Mouse (Mus musculus): ENCODE measurements at regions not wholly inside any gene's neighbourhood (a gene's known extent, or its start where the extent isn't known, plus 50 kb on each side); places are given as distances from the start of the nearest gene placed in this dataset.

DNA sequence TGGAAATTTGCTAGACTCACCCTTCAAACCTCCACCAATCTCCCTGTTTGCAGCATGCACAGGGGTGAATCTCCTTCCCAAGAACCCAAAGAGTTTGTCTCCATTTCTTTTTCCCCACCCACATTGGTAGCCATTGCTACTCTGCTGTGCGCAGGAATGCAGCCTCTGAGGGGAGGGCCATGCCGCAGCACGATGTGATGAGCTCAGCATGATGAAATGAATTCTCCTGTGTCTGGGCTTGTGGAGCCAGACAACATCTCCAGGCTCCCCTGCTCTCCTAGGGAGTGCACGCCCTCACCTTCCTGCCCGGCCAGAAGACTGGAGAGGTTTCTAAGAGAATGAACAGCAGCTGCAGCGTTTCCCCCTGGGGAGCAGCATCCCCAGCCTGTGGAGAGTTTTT is 92.9 kb upstream of the Dscam start:
- H3K27me3 ChIP-seq (ENCODE audit: control insufficient read depth, insufficient read depth, low read length): no peaks in the 10 kb centered on the region
- H3K4me2 ChIP-seq: no peak overlapping the region
- H3K36me3 ChIP-seq (ENCODE audit: control insufficient read depth, insufficient read depth, low read length): no peaks in the 10 kb centered on the region
- H3K9me3 ChIP-seq (ENCODE audit: control insufficient read depth, low read length): no peaks in the 10 kb centered on the region
- 12% methylated on average over 6 of the region's 6 CpGs for WGBS
- DNase-seq (ENCODE audit: low spot score, missing footprints) (no peak), ATAC-seq (ENCODE audit: low FRiP score) (no peak)
- no peak overlapping the region for H3K27ac ChIP-seq (ENCODE audit: low read depth, low read length)
- H3K9ac ChIP-seq (ENCODE audit: low read length): no peak overlapping the region
- peaks cover 6% of the 10 kb centered on the region for H3K4me1 ChIP-seq (ENCODE audit: control insufficient read depth, insufficient read depth, low read length)
- no peak overlapping the region for H3K4me3 ChIP-seq (ENCODE audit: low read depth, low read length)

DNA sequence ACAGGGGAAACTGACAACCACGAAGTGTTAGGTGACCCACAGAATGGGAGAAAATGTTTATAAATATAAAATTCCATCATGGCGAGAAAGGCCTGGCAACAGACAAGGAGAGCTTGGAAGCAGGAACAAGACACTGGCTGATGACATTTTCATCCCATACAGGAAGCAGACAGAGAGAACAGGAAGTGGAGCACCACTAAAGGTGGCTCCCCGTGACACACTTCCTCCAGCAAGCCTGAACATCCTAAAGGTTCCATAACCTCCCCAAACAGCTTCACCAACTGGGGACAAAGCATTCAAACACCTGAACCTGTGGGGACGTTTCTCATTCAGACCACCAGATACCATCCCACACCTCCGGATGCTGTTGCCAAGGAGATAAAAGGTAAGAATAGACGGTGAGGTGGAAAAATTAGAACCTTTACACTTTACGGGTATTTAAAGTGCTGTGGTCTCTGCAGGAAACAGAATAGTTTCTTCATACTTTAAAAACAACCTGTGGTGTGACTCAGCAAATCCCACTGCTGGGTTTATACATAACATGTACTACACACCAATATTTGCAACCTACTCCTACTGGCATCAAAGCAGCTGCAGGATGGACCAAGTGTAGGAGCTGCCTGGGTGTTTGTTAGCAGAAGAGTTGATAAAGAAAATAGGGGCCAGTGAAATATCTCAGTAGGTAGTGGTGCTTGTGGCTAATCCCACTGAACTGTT is 86.0 kb upstream of the Bace2 start:
- Histone ChIP-seq H3K27me3 (ENCODE audit: control insufficient read depth, insufficient read depth, low read length) (no peaks in the 10 kb centered on the region), H3K4me3 (ENCODE audit: low read depth, low read length) (no peak overlapping the region), H3K9ac (ENCODE audit: low read length) (no peak overlapping the region), H3K4me2 (no peak overlapping the region), H3K4me1 (ENCODE audit: control insufficient read depth, insufficient read depth, low read length) (peaks cover 3% of the 10 kb centered on the region; the same call in 1 of the 2 replicates), H3K36me3 (ENCODE audit: control insufficient read depth, insufficient read depth, low read length) (no peaks in the 10 kb centered on the region), H3K9me3 (ENCODE audit: control insufficient read depth, low read length) (no peaks in the 10 kb centered on the region), H3K27ac (ENCODE audit: low read depth, low read length) (no peak overlapping the region)
- no peak for DNase-seq (ENCODE audit: low spot score, missing footprints)
- no peak for ATAC-seq (ENCODE audit: low FRiP score)
- WGBS: 85% methylated on average over 7 of the region's 7 CpGs

- Histone ChIP-seq H3K36me3 (ENCODE audit: control insufficient read depth, insufficient read depth, low read length) (no peaks in the 10 kb centered on the region), H3K27ac (ENCODE audit: low read depth, low read length) (no peak overlapping the region), H3K4me2 (no peak overlapping the region), H3K9me3 (ENCODE audit: control insufficient read depth, low read length) (no peaks in the 10 kb centered on the region), H3K9ac (ENCODE audit: low read length) (no peak overlapping the region), H3K4me3 (ENCODE audit: low read depth, low read length) (no peak overlapping the region), H3K27me3 (ENCODE audit: control insufficient read depth, insufficient read depth, low read length) (no peaks in the 10 kb centered on the region), H3K4me1 (ENCODE audit: control insufficient read depth, insufficient read depth, low read length) (peaks cover 3% of the 10 kb centered on the region; the same call in 1 of the 2 replicates)
- 94% methylated on average over 8 of the region's 8 CpGs for WGBS
- DNase-seq (ENCODE audit: low spot score, missing footprints) (no peak), ATAC-seq (ENCODE audit: low FRiP score) (no peak)
Measured at GRCm38 (mm10) chr16:97271264-97271663, 85.3 kb upstream of the Bace2 start.

DNA sequence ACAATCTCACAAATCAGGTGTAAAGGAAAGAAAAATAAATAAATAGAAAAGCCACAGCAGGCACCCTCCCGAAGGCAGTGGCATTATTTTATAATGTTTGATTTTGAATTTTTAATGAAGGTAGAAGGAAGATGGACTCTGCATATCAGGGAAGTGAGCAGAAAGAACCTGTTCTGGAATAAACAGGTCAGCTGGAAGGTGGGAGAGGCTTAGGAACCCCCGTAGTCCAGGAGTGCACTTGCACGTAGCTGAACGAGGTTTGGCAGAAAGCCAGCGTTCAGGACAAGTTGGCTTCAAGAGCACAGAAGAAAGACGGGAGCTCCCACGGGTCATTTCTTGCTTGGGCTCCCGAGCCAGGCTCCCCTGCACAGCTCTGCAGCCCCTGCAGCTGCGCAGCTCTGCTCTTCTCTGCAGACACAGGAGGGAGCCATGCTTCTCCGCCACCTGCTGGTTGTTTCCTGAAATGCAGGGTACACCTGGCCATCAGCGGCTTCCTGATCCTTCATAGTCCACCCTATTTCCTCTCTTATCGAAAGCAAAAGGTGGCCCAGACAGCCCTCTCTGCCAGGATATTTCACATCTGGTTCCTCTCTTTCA is 84.4 kb upstream of the Bace2 start:
- Histone ChIP-seq H3K9me3 (ENCODE audit: control insufficient read depth, low read length) (no peaks in the 10 kb centered on the region), H3K36me3 (ENCODE audit: control insufficient read depth, insufficient read depth, low read length) (no peaks in the 10 kb centered on the region), H3K4me2 (peak overlapping the region; percentile 41), H3K4me3 (ENCODE audit: low read depth, low read length) (no peak overlapping the region), H3K9ac (ENCODE audit: low read length) (peak overlapping the region; percentile 44; the same call in 1 of the 2 replicates), H3K27ac (ENCODE audit: low read depth, low read length) (no peak overlapping the region), H3K4me1 (ENCODE audit: control insufficient read depth, insufficient read depth, low read length) (peaks cover 3% of the 10 kb centered on the region; the same call in 1 of the 2 replicates), H3K27me3 (ENCODE audit: control insufficient read depth, insufficient read depth, low read length) (no peaks in the 10 kb centered on the region)
- peak; percentile 90 for ATAC-seq (ENCODE audit: low FRiP score)
- 15% methylated on average over 12 of the region's 12 CpGs for WGBS
- peak; percentile 99 for DNase-seq (ENCODE audit: low spot score, missing footprints)

DNA sequence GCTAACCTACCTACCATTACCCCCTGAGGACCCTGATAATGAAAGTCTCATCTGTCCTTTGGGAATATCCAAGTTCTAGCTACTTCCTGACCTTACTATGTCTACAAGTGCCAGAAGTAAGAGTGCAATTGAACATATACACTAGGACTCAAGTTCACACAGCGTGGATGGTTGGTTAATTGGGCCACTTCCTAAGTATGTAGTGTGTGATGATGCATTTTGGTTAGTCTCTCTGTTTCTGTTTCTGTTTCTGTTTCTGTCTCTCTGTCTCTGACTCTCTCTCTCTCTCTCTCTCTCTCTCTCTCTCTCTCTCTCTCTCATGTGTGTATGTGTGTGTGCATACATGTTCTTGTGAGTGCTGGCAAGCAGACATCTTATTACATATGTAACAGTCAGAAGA is 77.6 kb upstream of the Bace2 start:
- DNase-seq (ENCODE audit: low spot score, missing footprints) (no peak), ATAC-seq (ENCODE audit: low FRiP score) (no peak)
- 80% methylated on average over 1 of the region's 1 CpGs for WGBS
- no peak overlapping the region for H3K4me2 ChIP-seq
- H3K27me3 ChIP-seq (ENCODE audit: control insufficient read depth, insufficient read depth, low read length): no peaks in the 10 kb centered on the region
- H3K27ac ChIP-seq (ENCODE audit: low read depth, low read length): no peak overlapping the region
- no peak overlapping the region for H3K9ac ChIP-seq (ENCODE audit: low read length)
- H3K4me3 ChIP-seq (ENCODE audit: low read depth, low read length): no peak overlapping the region
- no peaks in the 10 kb centered on the region for H3K36me3 ChIP-seq (ENCODE audit: control insufficient read depth, insufficient read depth, low read length)
- no peaks in the 10 kb centered on the region for H3K9me3 ChIP-seq (ENCODE audit: control insufficient read depth, low read length)
- no peaks in the 10 kb centered on the region for H3K4me1 ChIP-seq (ENCODE audit: control insufficient read depth, insufficient read depth, low read length)

DNA sequence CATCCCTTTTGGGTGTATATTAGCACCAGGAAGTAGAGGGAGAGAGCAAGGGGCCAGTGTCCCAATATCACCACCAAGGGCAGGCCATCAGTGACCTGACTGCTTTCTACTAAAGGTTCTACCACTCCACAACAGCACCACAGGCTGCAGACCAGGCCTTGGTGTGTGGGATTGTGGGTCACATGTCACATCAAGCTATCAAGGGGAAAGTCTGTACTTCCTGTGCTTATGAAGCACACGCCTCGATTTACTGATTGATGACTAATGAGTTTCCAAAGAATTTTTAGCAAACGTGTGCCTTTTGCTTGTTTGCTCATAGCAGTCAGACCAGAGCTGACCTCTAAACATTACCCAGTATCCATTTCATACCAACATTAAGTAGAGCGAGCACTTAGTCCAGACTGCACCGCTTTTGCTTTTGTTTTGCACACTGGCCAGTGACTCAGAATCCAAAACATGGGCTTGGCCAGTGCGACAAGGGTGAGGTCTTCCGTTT is 74.9 kb upstream of the Bace2 start:
- DNase-seq (ENCODE audit: low spot score, missing footprints): no peak
- no peaks in the 10 kb centered on the region for H3K36me3 ChIP-seq (ENCODE audit: control insufficient read depth, insufficient read depth, low read length)
- no peaks in the 10 kb centered on the region for H3K27me3 ChIP-seq (ENCODE audit: control insufficient read depth, insufficient read depth, low read length)
- H3K4me1 ChIP-seq (ENCODE audit: control insufficient read depth, insufficient read depth, low read length): no peaks in the 10 kb centered on the region
- ATAC-seq (ENCODE audit: low FRiP score): no peak
- no peak overlapping the region for H3K4me3 ChIP-seq (ENCODE audit: low read depth, low read length)
- H3K4me2 ChIP-seq: no peak overlapping the region
- WGBS: 89% methylated on average over 7 of the region's 7 CpGs
- H3K9ac ChIP-seq (ENCODE audit: low read length): no peak overlapping the region
- no peaks in the 10 kb centered on the region for H3K9me3 ChIP-seq (ENCODE audit: control insufficient read depth, low read length)
- no peak overlapping the region for H3K27ac ChIP-seq (ENCODE audit: low read depth, low read length)

GRCm38 (mm10) chr16:97282943-97283342 is 73.6 kb upstream of the Bace2 start:
- no peaks in the 10 kb centered on the region for H3K9me3 ChIP-seq (ENCODE audit: control insufficient read depth, low read length)
- no peak overlapping the region for H3K4me3 ChIP-seq (ENCODE audit: low read depth, low read length)
- H3K9ac ChIP-seq (ENCODE audit: low read length): no peak overlapping the region
- no peaks in the 10 kb centered on the region for H3K27me3 ChIP-seq (ENCODE audit: control insufficient read depth, insufficient read depth, low read length)
- no peak for ATAC-seq (ENCODE audit: low FRiP score)
- DNase-seq (ENCODE audit: low spot score, missing footprints): no peak
- no peak overlapping the region for H3K27ac ChIP-seq (ENCODE audit: low read depth, low read length)
- H3K4me2 ChIP-seq: no peak overlapping the region
- H3K4me1 ChIP-seq (ENCODE audit: control insufficient read depth, insufficient read depth, low read length): no peaks in the 10 kb centered on the region
- WGBS: 64% methylated on average over 9 of the region's 9 CpGs
- no peaks in the 10 kb centered on the region for H3K36me3 ChIP-seq (ENCODE audit: control insufficient read depth, insufficient read depth, low read length)

DNA sequence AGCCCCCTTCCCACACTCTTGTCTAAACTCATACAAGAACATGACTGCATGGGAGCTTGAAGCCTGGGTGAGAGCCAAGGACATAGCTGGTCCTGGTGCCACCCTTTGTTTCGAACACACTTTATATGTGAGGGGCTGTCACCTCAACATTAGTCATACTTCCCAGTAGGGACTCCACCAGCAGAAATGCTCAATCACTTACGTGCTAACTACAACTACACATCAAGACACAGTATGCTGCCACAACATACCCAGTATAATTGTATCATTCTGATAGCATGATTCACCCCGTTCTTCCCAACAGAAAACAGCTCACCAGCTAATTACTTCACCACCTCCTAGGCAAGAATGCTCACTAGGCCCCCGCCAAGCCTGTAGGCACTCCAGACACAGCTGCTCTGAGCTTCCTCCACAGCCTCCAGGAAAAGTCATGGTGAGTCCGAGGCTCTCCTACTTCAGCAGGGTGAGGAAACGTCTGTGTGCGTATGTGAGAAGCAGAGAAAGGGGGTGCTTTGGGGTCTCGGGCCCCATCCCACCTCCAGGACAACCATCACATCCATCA is 70.6 kb upstream of the Bace2 start:
- no peak overlapping the region for H3K4me2 ChIP-seq
- H3K27me3 ChIP-seq (ENCODE audit: control insufficient read depth, insufficient read depth, low read length): no peaks in the 10 kb centered on the region
- H3K4me3 ChIP-seq (ENCODE audit: low read depth, low read length): no peak overlapping the region
- no peak overlapping the region for H3K9ac ChIP-seq (ENCODE audit: low read length)
- no peak overlapping the region for H3K27ac ChIP-seq (ENCODE audit: low read depth, low read length)
- ATAC-seq (ENCODE audit: low FRiP score) (no peak), DNase-seq (ENCODE audit: low spot score, missing footprints) (no peak)
- H3K9me3 ChIP-seq (ENCODE audit: control insufficient read depth, low read length): no peaks in the 10 kb centered on the region
- 91% methylated on average over 8 of the region's 8 CpGs for WGBS
- H3K36me3 ChIP-seq (ENCODE audit: control insufficient read depth, insufficient read depth, low read length): no peaks in the 10 kb centered on the region
- H3K4me1 ChIP-seq (ENCODE audit: control insufficient read depth, insufficient read depth, low read length): peaks cover 5% of the 10 kb centered on the region; the same call in 1 of the 2 replicates

DNA sequence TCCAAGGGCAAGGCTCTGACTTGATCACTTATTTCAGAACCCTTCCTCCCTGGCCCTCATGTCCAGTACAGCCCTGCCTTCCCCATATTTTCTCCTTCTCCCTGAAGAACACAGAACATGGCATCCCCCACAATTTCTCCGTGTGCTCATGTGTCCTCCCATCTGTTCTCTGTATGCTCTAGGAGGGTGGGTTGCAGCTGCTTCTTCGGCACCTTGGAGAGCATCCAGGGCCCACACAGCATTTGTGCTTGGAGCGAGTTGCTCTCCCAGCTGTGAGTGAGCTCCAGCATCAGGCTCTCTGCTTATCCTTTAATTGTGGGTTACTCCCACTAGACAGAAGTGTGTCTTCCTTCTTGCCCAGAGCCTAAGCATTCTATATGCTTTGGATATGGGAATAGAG is 69.8 kb upstream of the Bace2 start:
- Histone ChIP-seq H3K4me2 (no peak overlapping the region), H3K4me1 (ENCODE audit: control insufficient read depth, insufficient read depth, low read length) (peaks cover 5% of the 10 kb centered on the region; the same call in 1 of the 2 replicates), H3K27ac (ENCODE audit: low read depth, low read length) (no peak overlapping the region), H3K27me3 (ENCODE audit: control insufficient read depth, insufficient read depth, low read length) (no peaks in the 10 kb centered on the region), H3K4me3 (ENCODE audit: low read depth, low read length) (no peak overlapping the region), H3K9ac (ENCODE audit: low read length) (no peak overlapping the region), H3K36me3 (ENCODE audit: control insufficient read depth, insufficient read depth, low read length) (no peaks in the 10 kb centered on the region), H3K9me3 (ENCODE audit: control insufficient read depth, low read length) (no peaks in the 10 kb centered on the region)
- 50% methylated on average over 3 of the region's 3 CpGs for WGBS
- ATAC-seq (ENCODE audit: low FRiP score): no peak
- DNase-seq (ENCODE audit: low spot score, missing footprints): no peak

Data from midbrain, embryonic 11.5 days (tissue).